Mouse (Mus musculus): ENCODE data around the gene Ppp4r2. TPM values are rescaled to one million over a fixed set of nuclear protein-coding genes. Genes with fewer than 3 reads are reported as not detected.

Gene Ppp4r2
- total RNA-seq, 2 experiments from 2014 or later, result 59.3 to 70.9 TPM

GRCm38 (mm10) chr6:100876624-100877017, 43.2 kb downstream of the Ppp4r2 start:
- DNase-seq, result no peak

GRCm38 (mm10) chr6:100878546-100878945, 45.1 kb downstream of the Ppp4r2 start:
- no peak overlapping the region for H3K27ac ChIP-seq
- no peak for DNase-seq
- no peak for TF ChIP-seq CTCF (IDR thresholded peaks at IDR 0.05)
- no peak overlapping the region for H3K4me3 ChIP-seq
- intact Hi-C loops (cut with DNase I), result loop anchor here (5.0 kb wide), 1 partner anchor 266 kb away; no protein-coding TSS in a partner anchor

More at GRCm38 (mm10) chr6:100876624-100877017, 43.2 kb downstream of the Ppp4r2 start:
- intact Hi-C loops (cut with DNase I), result loop anchor here (2.0 to 5.0 kb wide), 2 partner anchors 108 to 264 kb away; no protein-coding TSS in a partner anchor
- Histone ChIP-seq H3K4me3 (no peak overlapping the region), H3K27ac (no peak overlapping the region)
- TF ChIP-seq CTCF (IDR thresholded peaks at IDR 0.05), result no peak

GRCm38 (mm10) chr6:100879607-100880006, 46.2 kb downstream of the Ppp4r2 start:
- Histone ChIP-seq H3K4me3 (no peak overlapping the region), H3K27ac (no peak overlapping the region)
- no peak for TF ChIP-seq CTCF (IDR thresholded peaks at IDR 0.05)
- no peak for DNase-seq
- intact Hi-C loops (cut with DNase I), result loop anchor here (5.0 kb wide), 2 partner anchors 267 to 653 kb away; no protein-coding TSS in a partner anchor

- intact Hi-C loops (cut with DNase I), result loop anchor here (2.0 to 5.0 kb wide), 4 partner anchors 315 to 735 kb away; no protein-coding TSS in a partner anchor
- H3K4me3 ChIP-seq, result no peak overlapping the region
- DNase-seq, result no peak
- TF ChIP-seq CTCF (IDR thresholded peaks at IDR 0.05), result no peak
- no peak overlapping the region for H3K27ac ChIP-seq
These were observed 48.2 kb downstream of the Ppp4r2 start for GRCm38 (mm10) chr6:100881657-100882056.

- peak overlapping the region; percentile 44 for H3K4me3 ChIP-seq
- peak; percentile 54 for DNase-seq
- intact Hi-C loops (cut with DNase I), result loop anchor here (2.0 to 5.0 kb wide), 4 partner anchors 314 to 734 kb away; no protein-coding TSS in a partner anchor
- TF ChIP-seq CTCF (IDR thresholded peaks at IDR 0.05), result peak; percentile 94
- H3K27ac ChIP-seq, result no peak overlapping the region
These were observed 49.2 kb downstream of the Ppp4r2 start for GRCm38 (mm10) chr6:100882381-100883213.

GRCm38 (mm10) chr6:100883233-100883632, 49.8 kb downstream of the Ppp4r2 start:
- no peak for DNase-seq
- Histone ChIP-seq H3K27ac (no peak overlapping the region), H3K4me3 (no peak overlapping the region)
- peak; percentile 70 for TF ChIP-seq CTCF (IDR thresholded peaks at IDR 0.05)
- intact Hi-C loops (cut with DNase I), result loop anchor here (2.0 to 5.0 kb wide), 4 partner anchors 314 to 734 kb away; no protein-coding TSS in a partner anchor

GRCm38 (mm10) chr6:100884594-100885225, 51.3 kb downstream of the Ppp4r2 start:
- H3K4me3 ChIP-seq, result no peak overlapping the region
- no peak for TF ChIP-seq CTCF (IDR thresholded peaks at IDR 0.05)
- intact Hi-C loops (cut with DNase I), result loop anchor here (5.0 kb wide), 1 partner anchor 648 kb away; no protein-coding TSS in a partner anchor
- DNase-seq, result no peak
- no peak overlapping the region for H3K27ac ChIP-seq

- no peak for TF ChIP-seq CTCF (IDR thresholded peaks at IDR 0.05)
- DNase-seq, result no peak
- intact Hi-C loops (cut with DNase I), result no loop called here
- no peak overlapping the region for H3K27ac ChIP-seq
- no peak overlapping the region for H3K4me3 ChIP-seq
These were observed 52.0 kb downstream of the Ppp4r2 start for GRCm38 (mm10) chr6:100885376-100885775.

- DNase-seq, result no peak
- TF ChIP-seq CTCF (IDR thresholded peaks at IDR 0.05), result no peak
- intact Hi-C loops (cut with DNase I), result no loop called here
- H3K27ac ChIP-seq, result no peak overlapping the region
- no peak overlapping the region for H3K4me3 ChIP-seq
These were observed 53.6 kb downstream of the Ppp4r2 start for GRCm38 (mm10) chr6:100887012-100887411.

- Histone ChIP-seq H3K4me3 (no peak overlapping the region), H3K27ac (no peak overlapping the region)
- no peak for TF ChIP-seq CTCF (IDR thresholded peaks at IDR 0.05)
- intact Hi-C loops (cut with DNase I), result no loop called here
- DNase-seq, result no peak
These were observed 55.9 kb downstream of the Ppp4r2 start for GRCm38 (mm10) chr6:100889340-100889739.

GRCm38 (mm10) chr6:100892489-100892888, 59.1 kb downstream of the Ppp4r2 start:
- Histone ChIP-seq H3K4me3 (no peak overlapping the region), H3K27ac (no peak overlapping the region)
- intact Hi-C loops (cut with DNase I), result no loop called here
- no peak for TF ChIP-seq CTCF (IDR thresholded peaks at IDR 0.05)
- peak; percentile 22 for DNase-seq

- DNase-seq, result no peak
- H3K27ac ChIP-seq, result no peak overlapping the region
- no peak overlapping the region for H3K4me3 ChIP-seq
- TF ChIP-seq CTCF (IDR thresholded peaks at IDR 0.05), result no peak
- intact Hi-C loops (cut with DNase I), result no loop called here
These were observed 59.7 kb downstream of the Ppp4r2 start for GRCm38 (mm10) chr6:100893073-100893472.

- intact Hi-C loops (cut with DNase I), result no loop called here
- no peak for DNase-seq
- Histone ChIP-seq H3K4me3 (no peak overlapping the region), H3K27ac (no peak overlapping the region)
- TF ChIP-seq CTCF (IDR thresholded peaks at IDR 0.05), result no peak
These were observed 61.8 kb downstream of the Ppp4r2 start for GRCm38 (mm10) chr6:100895183-100895582.
